Mouse (Mus musculus): Measurements from ENCODE around the gene Bcl2l10.
"Not testable (repeated sequence)": the region's sequence is repeated elsewhere in the genome, so short reads cannot be mapped to it uniquely, and the experiment has no call there.

Gene Bcl2l10

GRCm38 (mm10) chr9:75342433-75342832 is 5.1 kb upstream of the Bcl2l10 start:
- DNase-seq (ENCODE audit: low read depth, low spot score) = no peak

DNA sequence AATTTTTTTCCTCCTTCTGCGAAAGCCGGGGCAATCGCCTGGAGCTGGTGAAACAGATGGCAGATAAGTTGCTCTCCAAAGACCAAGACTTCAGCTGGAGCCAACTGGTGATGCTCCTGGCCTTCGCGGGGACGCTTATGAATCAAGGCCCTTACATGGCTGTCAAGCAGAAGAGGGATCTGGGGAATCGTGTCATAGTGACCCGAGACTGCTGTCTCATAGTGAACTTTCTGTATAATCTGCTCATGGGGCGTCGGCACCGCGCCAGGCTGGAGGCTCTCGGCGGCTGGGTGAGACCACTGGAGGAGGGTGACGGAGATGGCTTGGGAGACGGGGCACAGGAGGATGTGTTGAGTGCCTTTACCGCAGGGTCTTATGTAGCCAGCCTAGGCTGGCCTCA is 508 bp downstream of the Bcl2l10 start:
- DNase-seq (ENCODE audit: low read depth, low spot score) = no peak

DNA sequence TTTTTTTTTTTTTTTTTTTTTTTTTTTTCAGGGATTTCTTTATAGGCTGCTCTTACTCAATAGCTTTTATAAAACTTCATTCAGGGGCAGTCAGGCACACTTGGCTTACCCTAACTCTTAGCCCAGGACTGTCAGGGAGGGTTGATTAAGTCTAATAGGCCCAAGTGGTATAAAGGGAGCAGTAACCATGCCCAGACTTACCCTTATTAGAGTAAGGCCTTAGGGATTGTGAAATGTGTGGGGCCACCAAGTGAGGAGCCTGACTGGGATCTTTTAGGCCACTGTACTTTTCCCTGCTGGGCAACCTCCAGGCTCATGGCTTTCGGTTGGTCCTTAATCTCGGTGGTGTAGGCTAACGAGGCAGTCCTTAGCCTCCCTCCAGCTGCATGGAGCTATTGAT is 1.1 kb downstream of the Bcl2l10 start:
- DNase-seq (ENCODE audit: low read depth, low spot score) = no peak

DNA sequence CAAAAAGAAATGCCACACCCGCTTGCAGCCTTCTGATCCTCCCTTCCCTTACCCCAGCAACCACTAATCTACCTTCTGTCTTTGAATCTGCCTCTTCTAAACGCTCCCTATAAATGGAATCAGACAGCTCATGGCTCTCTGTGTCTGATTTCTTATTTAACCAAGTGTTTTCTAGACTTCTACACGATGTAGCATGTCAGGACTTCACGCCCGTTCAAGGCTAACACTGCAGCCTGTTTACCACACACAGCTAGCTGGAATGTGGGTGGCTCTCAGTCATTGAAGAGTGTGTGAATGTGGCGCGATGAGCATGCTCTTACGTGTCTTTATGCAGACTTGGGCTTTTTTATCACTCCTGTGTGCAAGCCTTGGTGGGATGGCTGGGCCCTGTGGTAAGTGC is 5.5 kb downstream of the Bcl2l10 start:
- no peak for DNase-seq (ENCODE audit: low read depth, low spot score)

GRCm38 (mm10) chr9:75355783-75356182 is 8.2 kb downstream of the Bcl2l10 start:
- DNase-seq (ENCODE audit: low read depth, low spot score) = no peak

GRCm38 (mm10) chr9:75357087-75357654 is 9.6 kb downstream of the Bcl2l10 start:
- DNase-seq (ENCODE audit: low read depth, low spot score) = no peak

DNA sequence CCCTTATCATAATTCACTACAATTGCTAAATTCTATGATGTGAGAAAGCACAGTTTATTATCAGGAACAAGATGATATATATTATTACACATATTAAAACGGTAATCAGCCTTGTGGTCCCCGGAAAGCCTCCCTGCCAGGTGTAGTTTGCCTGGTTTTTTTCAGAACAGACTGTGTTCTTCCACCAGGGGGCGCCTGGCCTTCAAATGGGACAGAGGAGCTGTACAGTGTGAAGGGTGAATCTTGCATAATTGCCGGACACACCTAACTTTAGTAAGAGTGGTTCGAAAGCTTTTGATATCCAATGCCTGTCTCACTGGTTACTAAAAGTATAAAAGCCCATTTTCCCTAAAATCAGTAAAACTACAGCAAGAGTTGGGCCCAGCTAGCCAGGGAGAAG is 14.1 kb downstream of the Bcl2l10 start:
- peak; percentile 58 for DNase-seq (ENCODE audit: low read depth, low spot score)

DNA sequence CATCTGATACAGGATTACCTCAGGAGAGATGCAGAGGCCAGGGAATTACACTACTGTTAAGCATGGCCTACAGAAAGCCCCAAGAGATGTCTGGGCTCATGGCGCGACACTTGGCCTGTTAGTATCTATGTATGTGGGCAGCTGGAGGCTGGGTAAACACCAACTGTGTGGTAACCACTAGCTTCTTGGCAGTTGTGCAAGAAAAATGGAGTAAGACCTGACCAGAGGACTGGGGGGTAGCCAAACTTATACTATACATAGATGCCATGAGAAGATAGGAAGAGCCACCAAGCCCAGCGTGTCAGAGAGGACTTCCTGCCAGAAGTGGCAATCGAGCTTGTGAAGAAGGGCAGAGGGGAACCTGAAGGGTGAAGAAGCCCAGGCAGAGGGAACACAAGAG is 14.6 kb downstream of the Bcl2l10 start:
- DNase-seq (ENCODE audit: low read depth, low spot score) = no peak

DNA sequence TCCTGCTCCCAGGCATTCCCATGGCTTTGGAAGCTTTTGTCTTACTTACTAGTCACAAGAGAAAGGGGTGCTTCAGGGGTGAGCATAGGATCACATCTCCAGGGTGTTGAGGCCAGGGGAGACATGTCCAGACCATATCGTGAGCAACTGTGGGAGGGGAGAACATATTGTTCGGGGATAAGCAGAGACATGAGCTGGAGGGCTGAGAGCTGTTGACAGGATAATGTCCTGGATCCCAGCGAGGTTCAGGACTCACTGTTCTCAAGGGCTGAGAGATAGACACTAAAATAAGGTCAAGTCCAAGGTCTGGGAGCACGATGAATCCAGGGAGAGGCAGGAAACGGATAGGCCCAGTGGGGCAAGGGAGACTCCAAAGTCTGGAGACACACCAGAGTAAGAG is 15.4 kb downstream of the Bcl2l10 start:
- DNase-seq (ENCODE audit: low read depth, low spot score) = no peak

GRCm38 (mm10) chr9:75363702-75364101 is 16.1 kb downstream of the Bcl2l10 start:
- not testable (repeated sequence) for DNase-seq (ENCODE audit: low read depth, low spot score)

DNA sequence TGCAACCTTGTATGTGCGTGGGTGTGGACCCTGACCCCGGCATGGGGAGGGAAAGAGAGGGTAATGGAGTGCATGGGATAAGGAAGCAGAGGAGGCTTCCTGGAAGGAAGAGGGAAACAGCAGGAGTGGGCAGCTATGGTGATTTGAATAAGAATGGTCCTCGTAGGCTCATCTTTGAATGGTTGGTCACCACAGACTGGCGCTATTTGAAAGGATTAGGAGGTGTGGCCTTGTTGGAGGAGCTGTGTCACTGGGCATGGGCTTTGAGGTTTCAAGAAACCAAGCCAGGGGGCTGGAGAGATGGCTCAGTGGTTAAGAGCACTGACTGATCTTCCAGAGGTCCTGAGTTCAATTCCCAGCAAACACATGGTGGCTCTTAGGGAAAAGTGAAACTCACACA is 17.6 kb downstream of the Bcl2l10 start:
- no peak for DNase-seq (ENCODE audit: low read depth, low spot score)

DNA sequence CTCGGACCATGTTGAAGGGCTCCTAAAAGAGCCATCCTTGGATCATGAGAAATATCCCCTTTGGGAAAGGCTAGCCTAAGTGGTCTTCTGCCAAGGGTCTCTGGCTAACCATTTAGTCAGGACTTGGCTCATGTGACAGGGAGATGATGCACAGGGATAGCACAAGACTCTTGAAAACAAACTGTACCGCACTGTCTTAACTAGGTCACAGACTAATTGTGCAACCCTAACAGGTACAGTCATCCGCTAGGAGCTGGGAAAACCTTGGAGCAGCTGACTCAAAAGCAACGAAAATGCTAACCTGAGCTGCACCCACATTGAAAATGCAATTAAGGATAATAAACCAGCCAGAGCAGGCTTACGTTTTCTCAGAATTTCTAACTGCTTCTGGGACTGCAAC is 18.6 kb downstream of the Bcl2l10 start:
- DNase-seq (ENCODE audit: low read depth, low spot score) = no peak

DNA sequence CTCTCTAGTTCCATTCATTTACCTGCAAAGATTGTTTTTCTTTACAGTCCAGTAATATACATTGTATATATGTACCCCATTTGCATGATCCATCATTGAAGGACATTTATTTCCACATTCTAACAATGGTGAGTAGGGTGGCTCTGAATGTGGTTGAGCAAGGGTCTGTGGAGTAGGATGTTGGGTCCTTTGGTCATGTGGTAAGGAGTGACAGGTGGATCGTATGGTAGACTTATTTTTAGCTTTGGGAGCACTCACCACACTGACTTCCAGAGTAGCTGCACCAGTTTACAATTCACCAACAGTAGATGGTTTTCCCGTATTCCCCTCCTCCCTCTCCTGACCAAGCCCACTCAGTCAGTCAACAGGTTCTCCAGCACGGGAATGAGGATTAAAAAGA is 21.2 kb downstream of the Bcl2l10 start:
- no peak for DNase-seq (ENCODE audit: low read depth, low spot score)

- DNase-seq (ENCODE audit: low read depth, low spot score) = no peak
Observed at GRCm38 (mm10) chr9:75375606-75376005, 28.0 kb downstream of the Bcl2l10 start.

GRCm38 (mm10) chr9:75376428-75376827 is 28.9 kb downstream of the Bcl2l10 start:
- no peak for DNase-seq (ENCODE audit: low read depth, low spot score)

GRCm38 (mm10) chr9:75378774-75379173 is 31.2 kb downstream of the Bcl2l10 start:
- DNase-seq (ENCODE audit: low read depth, low spot score) = no peak

DNA sequence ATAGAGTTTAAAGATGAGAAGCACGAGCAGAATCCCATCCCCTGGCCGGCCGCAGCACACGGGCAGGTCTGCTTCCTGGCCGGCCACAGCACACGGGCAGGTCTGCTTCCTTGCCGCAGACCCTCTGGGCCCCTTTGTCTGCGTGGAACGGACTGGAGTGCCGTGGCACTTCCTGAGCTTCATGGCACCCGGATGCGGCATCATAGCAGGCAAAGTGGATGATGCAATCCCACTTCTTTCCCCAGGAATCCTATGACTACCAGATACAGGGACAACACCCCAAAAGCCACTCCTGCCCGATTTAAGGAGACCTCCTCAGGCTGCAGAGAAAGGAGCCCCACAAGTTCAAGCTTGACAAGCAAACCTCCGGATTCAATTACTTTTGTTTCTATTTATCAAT is 35.3 kb downstream of the Bcl2l10 start:
- DNase-seq (ENCODE audit: low read depth, low spot score) = no peak

DNA sequence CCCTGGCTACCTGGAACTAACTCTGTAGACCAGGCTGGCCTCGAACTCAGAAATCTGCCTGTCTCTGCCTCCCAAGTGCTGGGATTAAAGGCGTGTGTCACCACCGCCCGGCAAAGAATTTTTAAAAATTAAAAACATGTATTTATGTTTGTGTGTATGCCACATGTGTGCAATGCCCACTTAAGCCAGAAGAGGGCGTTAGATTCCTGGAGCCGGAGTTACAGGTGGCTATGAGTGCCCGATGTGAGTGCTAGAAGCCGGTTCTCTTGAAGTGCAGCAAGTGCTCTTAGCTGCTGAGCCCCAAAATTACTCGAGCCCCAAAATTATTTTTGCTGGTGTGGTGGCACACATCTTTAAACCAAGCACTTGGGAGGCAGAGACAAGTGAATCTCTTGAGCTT is 36.2 kb downstream of the Bcl2l10 start:
- no peak for DNase-seq (ENCODE audit: low read depth, low spot score)

GRCm38 (mm10) chr9:75384337-75384962 is 36.9 kb downstream of the Bcl2l10 start:
- no peak for DNase-seq (ENCODE audit: low read depth, low spot score)

DNA sequence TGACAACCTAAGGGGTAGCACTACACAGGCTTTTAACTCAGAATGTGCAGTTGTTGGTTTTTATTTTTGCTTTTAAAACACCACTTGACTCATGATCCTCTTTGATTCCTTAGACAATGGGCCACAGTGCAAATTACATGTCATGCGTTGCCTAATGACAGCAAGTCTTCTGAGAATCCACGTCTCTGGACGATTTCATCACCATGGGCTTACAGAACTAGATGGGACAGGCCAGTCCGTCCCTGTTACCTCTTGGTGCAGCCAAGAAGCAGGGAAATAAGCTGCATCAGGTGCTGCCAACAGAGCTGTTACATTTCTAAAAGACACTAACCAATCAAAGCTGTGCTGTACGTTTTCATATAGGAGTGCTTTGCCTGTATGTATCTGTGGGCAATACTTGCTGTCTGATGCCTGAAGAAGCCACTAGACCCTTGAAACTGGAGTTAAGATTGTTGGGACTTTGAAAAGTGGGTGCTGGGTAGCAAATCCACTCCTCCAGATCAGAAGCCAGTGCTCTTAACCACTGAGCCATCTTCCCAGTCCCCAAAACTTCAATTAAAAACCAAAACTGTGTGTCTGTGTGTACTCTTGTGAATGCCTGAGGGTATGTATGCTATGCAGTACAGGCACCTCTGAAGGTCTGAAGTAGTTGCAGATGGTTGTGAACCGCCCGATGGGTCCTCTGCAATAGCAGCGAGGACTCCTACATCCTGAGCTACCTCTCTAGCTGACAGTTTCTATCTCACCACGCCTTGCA is 37.8 kb downstream of the Bcl2l10 start:
- DNase-seq (ENCODE audit: low read depth, low spot score) = no peak

DNA sequence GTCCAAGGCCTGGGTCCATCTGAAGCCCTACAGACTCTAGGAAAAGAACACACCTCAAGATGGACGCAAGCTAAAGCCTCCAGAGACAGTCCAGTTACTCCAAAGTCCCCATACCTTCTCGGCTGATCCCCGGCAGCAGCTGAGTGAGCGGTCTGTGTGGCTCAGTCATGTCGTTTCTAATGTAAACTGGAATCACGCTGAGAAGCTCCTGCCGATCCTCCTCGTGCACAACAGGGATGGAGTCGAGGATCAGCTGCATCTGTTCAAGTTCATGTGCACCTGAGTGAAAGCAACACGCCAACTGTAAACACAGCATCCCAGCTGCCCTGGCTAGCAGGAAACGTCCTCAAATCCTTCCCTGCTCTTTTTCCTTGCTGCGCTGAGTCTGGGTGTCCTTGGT is 45.7 kb downstream of the Bcl2l10 start:
- DNase-seq (ENCODE audit: low read depth, low spot score) = no peak

DNA sequence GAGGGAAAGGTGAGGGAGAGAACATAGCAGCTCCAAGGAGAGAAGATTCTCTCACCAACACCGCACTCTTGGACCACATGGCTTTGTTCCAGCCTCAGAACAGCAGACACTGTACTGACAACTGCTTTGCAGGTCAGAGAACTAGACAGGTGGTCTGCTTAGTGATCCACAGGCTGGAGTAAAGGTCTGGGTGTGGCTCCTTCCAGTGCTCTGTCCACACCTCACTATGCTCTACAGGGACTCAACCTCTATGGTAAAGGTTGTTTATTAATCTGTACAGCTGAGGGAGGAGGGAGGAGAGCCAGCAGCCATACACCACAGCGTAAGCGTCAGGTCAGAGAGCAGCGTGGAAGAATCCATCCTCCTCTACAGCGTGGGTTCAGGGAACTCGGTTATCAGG is 48.4 kb downstream of the Bcl2l10 start:
- no peak for DNase-seq (ENCODE audit: low read depth, low spot score)

DNA sequence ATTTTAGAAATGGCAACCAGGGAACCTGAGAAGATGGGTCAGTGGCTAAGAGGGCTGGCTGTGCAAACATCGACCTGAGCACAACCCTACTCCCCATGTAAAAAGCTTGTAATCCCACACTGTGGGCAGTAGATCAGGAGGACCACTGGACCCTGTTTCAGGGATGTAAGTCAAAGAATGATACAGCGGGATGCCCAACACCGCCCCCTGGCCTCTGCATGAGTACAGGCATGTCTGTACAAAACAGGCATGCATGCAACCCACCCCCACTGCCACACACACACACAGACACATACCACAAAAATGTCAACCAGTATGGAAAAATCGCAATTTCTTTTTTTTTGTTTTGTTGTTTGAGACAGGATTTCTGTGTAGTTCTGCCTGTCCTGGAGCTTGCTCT is 51.5 kb downstream of the Bcl2l10 start:
- DNase-seq (ENCODE audit: low read depth, low spot score) = no peak

Measured in skeletal muscle tissue, adult 2 months (tissue).